Mouse (Mus musculus): Measurements from ENCODE around the gene Slco2a1. TPM values are rescaled to one million over a fixed set of nuclear protein-coding genes. Genes with fewer than 3 reads are reported as not detected.

Gene Slco2a1
- polyA plus RNA-seq, 1 experiment: 0.54 TPM

- no peak overlapping the region for H3K27ac ChIP-seq (ENCODE audit: insufficient read depth, low read length)
- no peak for TF ChIP-seq POLR2A (IDR thresholded peaks at IDR 0.05; ENCODE audit: extremely low read depth, insufficient read depth, low read length)
- no peak for TF ChIP-seq CTCF (IDR thresholded peaks at IDR 0.05; ENCODE audit: extremely low read depth, insufficient read depth, low read length)
- peaks cover 27% of the 10 kb centered on the region for H3K4me1 ChIP-seq (ENCODE audit: control insufficient read depth, insufficient read depth, low read length)
- no peak overlapping the region for H3K4me3 ChIP-seq (ENCODE audit: insufficient read depth, low read length)
These were observed 129.4 kb downstream of the Slco2a1 start for GRCm38 (mm10) chr9:103117951-103118350.

GRCm38 (mm10) chr9:103118651-103119275 lies 130.3 kb downstream of the Slco2a1 start:
- TF ChIP-seq POLR2A (IDR thresholded peaks at IDR 0.05; ENCODE audit: extremely low read depth, insufficient read depth, low read length): no peak
- no peak for TF ChIP-seq CTCF (IDR thresholded peaks at IDR 0.05; ENCODE audit: extremely low read depth, insufficient read depth, low read length)
- Histone ChIP-seq H3K4me3 (ENCODE audit: insufficient read depth, low read length) (no peak overlapping the region), H3K4me1 (ENCODE audit: control insufficient read depth, insufficient read depth, low read length) (peaks cover 27% of the 10 kb centered on the region), H3K27ac (ENCODE audit: insufficient read depth, low read length) (no peak overlapping the region)

GRCm38 (mm10) chr9:103119781-103120180 lies 131.3 kb downstream of the Slco2a1 start:
- no peak overlapping the region for H3K4me3 ChIP-seq (ENCODE audit: insufficient read depth, low read length)
- TF ChIP-seq CTCF (IDR thresholded peaks at IDR 0.05; ENCODE audit: extremely low read depth, insufficient read depth, low read length): no peak
- no peak for TF ChIP-seq POLR2A (IDR thresholded peaks at IDR 0.05; ENCODE audit: extremely low read depth, insufficient read depth, low read length)
- no peak overlapping the region for H3K27ac ChIP-seq (ENCODE audit: insufficient read depth, low read length)
- peaks cover 24% of the 10 kb centered on the region for H3K4me1 ChIP-seq (ENCODE audit: control insufficient read depth, insufficient read depth, low read length)

DNA sequence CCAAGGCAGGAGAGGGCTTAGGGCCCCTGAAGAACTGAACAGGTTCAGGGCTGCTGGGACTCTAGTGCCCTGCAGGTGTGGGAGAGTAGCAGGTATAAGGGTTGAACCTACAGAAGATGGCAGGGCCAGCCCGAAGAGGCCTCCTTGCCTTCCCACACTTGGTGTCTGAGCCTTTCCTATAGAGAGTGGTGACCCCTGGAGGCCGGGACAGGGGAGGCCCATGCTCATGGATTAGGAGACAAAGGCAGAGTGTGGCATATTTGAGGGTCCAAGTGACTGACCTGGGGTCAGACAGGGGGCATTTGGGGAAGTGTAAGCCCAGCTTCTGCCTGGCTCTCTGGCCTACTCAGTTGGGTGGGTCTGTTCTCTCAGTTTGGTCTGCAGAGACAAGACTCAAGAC lies 131.7 kb downstream of the Slco2a1 start:
- TF ChIP-seq CTCF (IDR thresholded peaks at IDR 0.05; ENCODE audit: extremely low read depth, insufficient read depth, low read length) (no peak), POLR2A (IDR thresholded peaks at IDR 0.05; ENCODE audit: extremely low read depth, insufficient read depth, low read length) (no peak)
- Histone ChIP-seq H3K4me3 (ENCODE audit: insufficient read depth, low read length) (no peak overlapping the region), H3K4me1 (ENCODE audit: control insufficient read depth, insufficient read depth, low read length) (peaks cover 22% of the 10 kb centered on the region), H3K27ac (ENCODE audit: insufficient read depth, low read length) (no peak overlapping the region)

- Histone ChIP-seq H3K4me1 (ENCODE audit: control insufficient read depth, insufficient read depth, low read length) (peaks cover 17% of the 10 kb centered on the region), H3K27ac (ENCODE audit: insufficient read depth, low read length) (no peak overlapping the region), H3K4me3 (ENCODE audit: insufficient read depth, low read length) (no peak overlapping the region)
- TF ChIP-seq POLR2A (IDR thresholded peaks at IDR 0.05; ENCODE audit: extremely low read depth, insufficient read depth, low read length) (no peak), CTCF (IDR thresholded peaks at IDR 0.05; ENCODE audit: extremely low read depth, insufficient read depth, low read length) (no peak)
These were observed 133.0 kb downstream of the Slco2a1 start for GRCm38 (mm10) chr9:103121546-103121945.

GRCm38 (mm10) chr9:103124746-103125145 lies 136.2 kb downstream of the Slco2a1 start:
- no peak overlapping the region for H3K27ac ChIP-seq (ENCODE audit: insufficient read depth, low read length)
- TF ChIP-seq CTCF (IDR thresholded peaks at IDR 0.05; ENCODE audit: extremely low read depth, insufficient read depth, low read length) (no peak), POLR2A (IDR thresholded peaks at IDR 0.05; ENCODE audit: extremely low read depth, insufficient read depth, low read length) (no peak)
- H3K4me3 ChIP-seq (ENCODE audit: insufficient read depth, low read length): no peak overlapping the region
- peaks cover 6% of the 10 kb centered on the region for H3K4me1 ChIP-seq (ENCODE audit: control insufficient read depth, insufficient read depth, low read length)

- TF ChIP-seq POLR2A (IDR thresholded peaks at IDR 0.05; ENCODE audit: extremely low read depth, insufficient read depth, low read length) (no peak), CTCF (IDR thresholded peaks at IDR 0.05; ENCODE audit: extremely low read depth, insufficient read depth, low read length) (no peak)
- Histone ChIP-seq H3K4me3 (ENCODE audit: insufficient read depth, low read length) (no peak overlapping the region), H3K4me1 (ENCODE audit: control insufficient read depth, insufficient read depth, low read length) (peaks cover 21% of the 10 kb centered on the region), H3K27ac (ENCODE audit: insufficient read depth, low read length) (peak overlapping the region; percentile 8; the same call in 1 of the 2 replicates)
These were observed 145.1 kb downstream of the Slco2a1 start for GRCm38 (mm10) chr9:103133493-103134124.

DNA sequence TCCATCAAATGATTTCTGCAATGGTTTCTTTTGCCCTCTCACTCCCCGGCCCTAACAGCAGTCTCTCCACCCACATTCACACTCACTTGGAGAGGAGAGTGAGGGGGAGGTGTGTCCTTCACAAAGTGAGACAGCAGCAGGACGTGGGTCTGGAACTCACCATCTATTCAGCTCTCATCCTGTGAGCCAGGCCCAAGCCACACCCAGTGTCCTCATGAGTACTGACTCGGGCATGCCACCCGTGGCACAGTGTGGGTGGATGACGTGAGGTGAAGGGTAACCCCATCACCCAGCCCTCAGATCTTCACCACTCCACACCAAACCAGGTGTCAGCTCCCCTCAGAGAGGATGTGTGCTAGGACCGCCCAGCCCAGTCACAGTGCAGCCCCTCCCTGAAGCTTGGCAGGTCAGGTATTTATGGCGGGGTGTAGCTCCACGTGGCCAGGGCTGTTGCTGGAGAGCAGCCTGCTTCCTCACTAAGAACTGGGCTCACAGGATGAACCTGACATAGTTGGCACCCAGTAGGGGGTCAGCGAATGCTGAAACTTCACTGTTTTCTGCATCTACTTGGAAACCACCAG lies 146.0 kb downstream of the Slco2a1 start:
- H3K4me1 ChIP-seq (ENCODE audit: control insufficient read depth, insufficient read depth, low read length): peaks cover 25% of the 10 kb centered on the region
- TF ChIP-seq CTCF (IDR thresholded peaks at IDR 0.05; ENCODE audit: extremely low read depth, insufficient read depth, low read length) (no peak), POLR2A (IDR thresholded peaks at IDR 0.05; ENCODE audit: extremely low read depth, insufficient read depth, low read length) (no peak)
- H3K27ac ChIP-seq (ENCODE audit: insufficient read depth, low read length): no peak overlapping the region
- no peak overlapping the region for H3K4me3 ChIP-seq (ENCODE audit: insufficient read depth, low read length)

- Histone ChIP-seq H3K4me3 (ENCODE audit: insufficient read depth, low read length) (no peak overlapping the region), H3K4me1 (ENCODE audit: control insufficient read depth, insufficient read depth, low read length) (peaks cover 23% of the 10 kb centered on the region), H3K27ac (ENCODE audit: insufficient read depth, low read length) (peak overlapping the region; percentile 61; the same call in 1 of the 2 replicates)
- TF ChIP-seq CTCF (IDR thresholded peaks at IDR 0.05; ENCODE audit: extremely low read depth, insufficient read depth, low read length): no peak
- no peak for TF ChIP-seq POLR2A (IDR thresholded peaks at IDR 0.05; ENCODE audit: extremely low read depth, insufficient read depth, low read length)
These were observed 151.0 kb downstream of the Slco2a1 start for GRCm38 (mm10) chr9:103139481-103139880.

DNA sequence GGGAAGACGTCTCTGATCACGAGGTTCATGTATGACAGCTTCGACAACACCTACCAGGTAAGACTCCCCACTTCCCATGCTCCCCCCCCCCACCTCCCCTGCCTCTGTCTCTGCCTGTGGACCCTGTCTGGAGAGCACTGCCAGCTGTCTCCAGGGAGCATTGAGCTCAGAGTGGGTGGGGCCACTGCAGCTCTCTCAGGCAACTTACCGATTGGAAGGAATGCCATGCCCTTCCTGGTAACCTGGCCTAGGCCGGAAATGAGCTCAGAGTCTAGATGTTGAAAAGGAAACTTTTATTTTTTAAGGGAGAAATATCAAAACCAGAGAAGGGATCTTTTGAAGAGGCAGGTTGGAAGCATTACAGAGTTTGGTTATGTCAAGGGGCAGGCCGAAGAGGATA lies 151.9 kb downstream of the Slco2a1 start:
- H3K4me1 ChIP-seq (ENCODE audit: control insufficient read depth, insufficient read depth, low read length): peaks cover 25% of the 10 kb centered on the region

More for the DNA sequence above, 151.9 kb downstream of the Slco2a1 start:
- Histone ChIP-seq H3K27ac (ENCODE audit: insufficient read depth, low read length) (0 out of 2 replicates have a peak overlapping the region, but pooled peaks have one; percentile 2), H3K4me3 (ENCODE audit: insufficient read depth, low read length) (no peak overlapping the region)
- TF ChIP-seq CTCF (IDR thresholded peaks at IDR 0.05; ENCODE audit: extremely low read depth, insufficient read depth, low read length): no peak
- TF ChIP-seq POLR2A (IDR thresholded peaks at IDR 0.05; ENCODE audit: extremely low read depth, insufficient read depth, low read length): no peak
